Mouse (Mus musculus) limb, embryonic 14.5 days (tissue): ENCODE results near the gene Dse. TPM values are rescaled to one million over a fixed set of nuclear protein-coding genes. Genes with fewer than 3 reads are reported as not detected.

Source experiments
- ATAC-seq: fragments of 200-750 bp; cut with Nextera tagmentation; 2 replicates; pipeline ENCODE4 v1.8.0; 2017; ENCODE audit warnings: low read depth, moderate number of reproducible peaks, moderate TSS enrichment; ENCODE audit not compliant: low FRiP score
- DNase-seq: peaks from one replicate; pipeline ENCODE4 v3.0.0-alpha.2; 2015; ENCODE audit warnings: low spot score
- H3K27ac ChIP-seq: fragments of 300-500 bp; sonication (generic); replicated peaks from 2 replicates; pipeline ENCODE4 v1.5.1; 2014; ENCODE audit warnings: low read depth, mild to moderate bottlenecking, low read length, moderate library complexity, mixed read lengths
- H3K27me3 ChIP-seq: fragments of 300-500 bp; sonication (generic); 2 replicates; pipeline ENCODE4 v1.6.1; 2014; ENCODE audit warnings: low read length, mixed read lengths; ENCODE audit not compliant: control insufficient read depth, insufficient read depth
- H3K36me3 ChIP-seq: fragments of 300-500 bp; sonication (generic); 2 replicates; pipeline ENCODE4 v1.6.1; 2014; ENCODE audit warnings: mild to moderate bottlenecking, low read length, moderate library complexity, mixed read lengths; ENCODE audit not compliant: control insufficient read depth, insufficient read depth
- H3K4me1 ChIP-seq: fragments of 300-500 bp; sonication (generic); 2 replicates; pipeline ENCODE4 v1.6.1; 2014; ENCODE audit warnings: antibody characterized with exemption, low read length, mixed read lengths; ENCODE audit not compliant: control insufficient read depth, insufficient read depth
- H3K4me2 ChIP-seq: fragments of 300-500 bp; sonication (generic); replicated peaks from 2 replicates; pipeline ENCODE4 v1.6.1; 2014; ENCODE audit warnings: low read depth, mild to moderate bottlenecking, low read length, moderate library complexity; ENCODE audit not compliant: severe bottlenecking
- H3K4me3 ChIP-seq: fragments of 300-500 bp; sonication (generic); replicated peaks from 2 replicates; pipeline ENCODE4 v1.5.1; 2014; ENCODE audit warnings: low read length
- H3K9ac ChIP-seq: fragments of 300-500 bp; sonication (generic); 2 replicates; pipeline ENCODE4 v1.6.1; 2014; ENCODE audit warnings: mild to moderate bottlenecking, low read depth, low read length, moderate library complexity; ENCODE audit not compliant: severe bottlenecking
- H3K9me3 ChIP-seq: fragments of 300-500 bp; sonication (generic); 2 replicates; pipeline ENCODE4 v1.6.1; 2016; ENCODE audit warnings: low read length; ENCODE audit not compliant: control insufficient read depth
- POLR2A ChIP-seq: fragments of 200-500 bp; IDR thresholded peaks from 2 replicates; pipeline ENCODE4 v1.8.0; 2012; ENCODE audit warnings: inconsistent platforms, mild to moderate bottlenecking, moderate library complexity, borderline replicate concordance; ENCODE audit not compliant: insufficient read depth, insufficient read length; ENCODE audit errors: extremely low read depth
- WGBS: fragments of 180-500 bp; shearing (Covaris S2); extraction: QIAGEN DNeasy Blood & Tissue Kit; methylation state at CpG from one replicate; pipeline ENCODE4 v1.1.7; 2014; 5-methylcytosine and 5-hydroxymethylcytosine counted together
- polyA plus RNA-seq, 2 experiments: library from polyadenylated mRNA; depleted of rRNA in 1 of 2; stranded (reverse) in 1 of 2; unstranded in 1 of 2; fragments of >200 nt; fragmentation: Nextera tagmentation in 1 of 2; extraction: Ambion mirVana in 1 of 2; gene quantifications; 2 replicates each; pipeline versions ENCODE4 v1.2.1 to v1.2.3; 2012 to 2014

Dse gene
- polyA plus RNA-seq, 2 experiments, result 30.8 to 49.8 TPM

DNA sequence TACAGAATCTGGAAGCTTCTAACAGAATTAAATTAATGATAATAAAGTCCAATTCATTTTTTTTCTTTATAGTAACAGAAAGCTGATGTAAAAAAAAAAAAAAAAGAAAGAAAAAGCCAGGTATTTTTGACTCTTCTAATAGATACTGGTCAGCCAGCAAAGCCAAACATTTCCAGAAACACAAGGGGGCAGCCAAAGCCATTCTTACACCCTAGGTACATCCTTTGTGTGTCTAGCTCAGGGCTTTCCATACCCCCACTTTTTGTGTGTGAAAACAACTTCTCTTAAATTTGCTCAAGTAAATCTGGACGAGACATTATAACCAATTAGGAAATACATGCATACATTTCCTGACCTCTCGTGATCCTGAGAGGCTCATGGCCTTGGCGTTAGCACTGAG, 55.7 kb downstream of the Dse start:
- Histone ChIP-seq H3K27ac (no peak overlapping the region), H3K9ac (no peak overlapping the region), H3K36me3 (peaks cover 25% of the 10 kb centered on the region), H3K4me2 (no peak overlapping the region), H3K9me3 (no peaks in the 10 kb centered on the region), H3K27me3 (no peaks in the 10 kb centered on the region), H3K4me1 (0 out of 2 replicates have a peak, but pooled peaks cover 2% of the 10 kb centered on the region), H3K4me3 (no peak overlapping the region)
- no peak for TF ChIP-seq POLR2A
- WGBS, result 75% methylated on average over 3 of the region's 3 CpGs
- ATAC-seq (no peak), DNase-seq (no peak)

DNA sequence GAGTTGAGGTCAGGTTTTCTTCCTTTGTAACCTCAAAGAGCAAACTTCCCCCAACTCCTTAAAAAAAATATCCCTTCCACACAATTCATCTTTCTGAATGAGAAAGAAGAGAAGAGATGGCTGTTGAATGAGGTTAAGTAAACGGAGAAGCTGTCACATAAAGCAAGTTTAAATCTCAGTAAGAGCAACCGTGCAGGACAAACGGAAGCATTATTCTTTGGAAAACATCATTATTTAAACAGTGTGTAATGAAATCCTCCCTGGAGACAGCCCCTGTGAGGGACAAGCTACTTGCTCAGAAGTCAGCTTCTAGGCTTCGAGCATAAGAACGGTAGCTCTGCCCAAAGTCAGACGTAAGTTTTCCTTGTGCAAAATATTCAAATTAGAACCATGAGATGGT, 57.1 kb downstream of the Dse start:
- Histone ChIP-seq H3K4me1 (0 out of 2 replicates have a peak, but pooled peaks cover 2% of the 10 kb centered on the region), H3K27me3 (no peaks in the 10 kb centered on the region), H3K9ac (no peak overlapping the region), H3K9me3 (no peaks in the 10 kb centered on the region), H3K27ac (peak overlapping the region; percentile 9; the same call in 1 of the 2 replicates), H3K4me3 (no peak overlapping the region), H3K4me2 (no peak overlapping the region), H3K36me3 (peaks cover 25% of the 10 kb centered on the region)
- no peak for DNase-seq
- ATAC-seq, result no peak
- WGBS, result 57% methylated on average over 6 of the region's 6 CpGs
- TF ChIP-seq POLR2A, result no peak

DNA sequence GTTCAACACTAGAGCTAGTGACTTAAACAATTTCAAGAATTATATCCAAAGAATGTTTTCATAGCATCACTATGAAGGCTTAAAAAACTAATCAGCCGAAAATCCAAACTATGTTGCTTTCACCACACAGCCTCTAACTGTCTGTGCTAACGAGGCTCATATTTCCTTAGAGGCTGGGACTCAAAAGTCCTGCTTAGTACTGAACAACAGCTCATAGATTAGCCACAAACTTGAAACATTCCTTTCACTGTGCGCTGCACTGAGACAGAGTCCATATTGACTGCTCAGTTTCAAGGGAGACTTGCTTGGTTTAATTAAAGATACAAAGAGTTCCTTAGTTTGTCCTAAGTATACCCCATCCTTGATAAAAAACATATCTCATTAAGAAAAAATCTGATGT, 57.7 kb downstream of the Dse start:
- ATAC-seq (no peak), DNase-seq (no peak)
- Histone ChIP-seq H3K9me3 (no peaks in the 10 kb centered on the region), H3K4me1 (0 out of 2 replicates have a peak, but pooled peaks cover 2% of the 10 kb centered on the region), H3K27ac (no peak overlapping the region), H3K9ac (no peak overlapping the region), H3K36me3 (peaks cover 25% of the 10 kb centered on the region), H3K4me2 (no peak overlapping the region), H3K27me3 (no peaks in the 10 kb centered on the region), H3K4me3 (no peak overlapping the region)
- TF ChIP-seq POLR2A, result no peak
- WGBS, result 49% methylated on average over 3 of the region's 3 CpGs

DNA sequence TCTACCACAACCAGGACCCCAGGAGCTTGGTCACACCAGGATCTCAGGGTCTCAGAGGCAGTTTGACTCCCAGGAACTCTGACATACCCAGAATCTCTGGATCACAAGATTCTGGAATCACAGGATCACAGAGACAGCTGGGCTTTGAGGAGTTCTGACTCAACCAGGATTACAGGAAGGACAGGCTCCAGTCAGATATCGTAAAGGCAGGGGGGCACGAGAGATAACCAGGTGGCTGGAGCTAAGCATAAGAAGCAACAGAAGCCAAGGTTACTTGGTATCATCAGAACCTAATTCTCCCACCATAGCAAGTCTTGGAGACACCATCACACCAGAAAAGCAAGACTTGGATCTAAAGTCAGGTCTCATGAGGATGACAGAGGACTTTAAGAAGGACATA, 65.8 kb downstream of the Dse start:
- TF ChIP-seq POLR2A, result no peak
- Histone ChIP-seq H3K4me3 (no peak overlapping the region), H3K27me3 (no peaks in the 10 kb centered on the region), H3K36me3 (no peaks in the 10 kb centered on the region), H3K4me1 (no peaks in the 10 kb centered on the region), H3K9ac (no peak overlapping the region), H3K9me3 (0 out of 2 replicates have a peak, but pooled peaks cover 3% of the 10 kb centered on the region), H3K27ac (no peak overlapping the region), H3K4me2 (no peak overlapping the region)
- ATAC-seq (no peak), DNase-seq (no peak)
- WGBS, result 74% methylated on average over 2 of the region's 2 CpGs

DNA sequence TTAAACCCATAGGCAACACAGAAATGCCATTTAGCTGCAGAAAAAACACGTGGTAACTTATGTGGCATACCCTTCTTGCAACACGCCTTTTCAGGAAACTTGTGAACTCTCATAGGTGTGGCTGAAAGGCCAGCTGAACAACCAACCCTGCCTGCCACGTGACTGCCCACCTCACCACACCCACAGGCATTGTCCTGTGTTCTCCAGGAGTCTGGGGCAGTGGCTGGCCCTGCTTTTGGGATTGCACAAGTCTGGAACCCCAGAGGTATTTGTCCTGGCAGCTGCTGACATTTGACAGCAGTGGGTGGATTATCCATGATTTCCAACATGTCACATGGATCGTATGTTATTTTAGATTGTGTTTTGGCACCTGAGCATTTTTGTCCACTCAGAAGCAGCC, 67.7 kb downstream of the Dse start:
- no peak overlapping the region for H3K4me3 ChIP-seq
- no peak overlapping the region for H3K27ac ChIP-seq
- H3K27me3 ChIP-seq, result no peaks in the 10 kb centered on the region
- H3K36me3 ChIP-seq, result no peaks in the 10 kb centered on the region
- ATAC-seq (peak; percentile 34; the same call in 1 of the 2 replicates), DNase-seq (no peak)
- H3K4me1 ChIP-seq, result no peaks in the 10 kb centered on the region
- no peak overlapping the region for H3K9ac ChIP-seq
- 59% methylated on average over 4 of the region's 4 CpGs for WGBS
- H3K9me3 ChIP-seq, result 0 out of 2 replicates have a peak, but pooled peaks cover 3% of the 10 kb centered on the region
- TF ChIP-seq POLR2A, result no peak
- H3K4me2 ChIP-seq, result no peak overlapping the region

DNA sequence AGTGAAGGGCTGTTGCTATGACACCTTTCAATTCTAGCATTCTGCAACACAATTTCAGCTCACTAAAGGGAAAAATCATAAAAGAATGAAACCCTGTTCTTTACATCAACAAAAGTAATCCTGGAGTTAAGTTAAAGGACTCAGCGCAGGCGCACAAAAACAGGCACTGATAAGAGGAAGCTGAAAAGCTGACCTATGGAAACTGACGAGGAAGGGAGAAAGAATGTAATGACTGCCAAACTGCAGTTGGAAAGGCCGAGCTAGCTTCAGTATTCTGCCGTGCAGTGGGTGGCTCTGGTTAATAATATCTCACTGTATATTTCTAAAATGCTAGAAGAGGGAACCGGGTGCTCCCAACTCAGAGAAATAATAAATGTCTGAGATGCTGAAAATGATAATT, 69.5 kb downstream of the Dse start:
- Histone ChIP-seq H3K4me2 (no peak overlapping the region), H3K4me3 (no peak overlapping the region), H3K27ac (no peak overlapping the region), H3K27me3 (no peaks in the 10 kb centered on the region), H3K4me1 (no peaks in the 10 kb centered on the region), H3K9me3 (no peaks in the 10 kb centered on the region), H3K9ac (no peak overlapping the region), H3K36me3 (no peaks in the 10 kb centered on the region)
- WGBS, result 69% methylated on average over 6 of the region's 6 CpGs
- DNase-seq (no peak), ATAC-seq (no peak)
- TF ChIP-seq POLR2A, result no peak
